Mouse (Mus musculus) lung, postnatal 4 days (tissue): ENCODE results near the gene Spaca4.

Experiments used
- DNase-seq, 2 experiments: peaks; one replicate each; pipeline ENCODE4 v3.0.0; 2021

The Spaca4 gene

GRCm38 (mm10) chr7:45725713-45726112 lies at the start of gene Spaca4:
Gene Spaca4 (minus strand): TSS chr7:45725813.
- DNase-seq, result no peak

GRCm38 (mm10) chr7:45775237-45775636 lies 49.6 kb upstream of the Spaca4 start:
- DNase-seq, result no peak

GRCm38 (mm10) chr7:45771101-45771500 lies 45.5 kb upstream of the Spaca4 start:
- no peak for DNase-seq

- DNase-seq, result no peak
Measured at GRCm38 (mm10) chr7:45770427-45771082, 44.9 kb upstream of the Spaca4 start.

- no peak for DNase-seq
Measured at GRCm38 (mm10) chr7:45767500-45767899, 41.9 kb upstream of the Spaca4 start.

GRCm38 (mm10) chr7:45766764-45767163 lies 41.2 kb upstream of the Spaca4 start:
- no peak for DNase-seq

GRCm38 (mm10) chr7:45765995-45766394 lies 40.4 kb upstream of the Spaca4 start:
- DNase-seq, result no peak

- no peak for DNase-seq
Measured at GRCm38 (mm10) chr7:45760151-45760550, 34.5 kb upstream of the Spaca4 start.

GRCm38 (mm10) chr7:45759400-45759799 lies 33.8 kb upstream of the Spaca4 start:
- peak; percentile 67 to 83 for DNase-seq

GRCm38 (mm10) chr7:45755703-45756102 lies 30.1 kb upstream of the Spaca4 start:
- DNase-seq, result no peak

GRCm38 (mm10) chr7:45750162-45750561 lies 24.5 kb upstream of the Spaca4 start:
- no peak for DNase-seq

- DNase-seq, result no peak
Measured at GRCm38 (mm10) chr7:45749401-45749800, 23.8 kb upstream of the Spaca4 start.

GRCm38 (mm10) chr7:45748110-45748509 lies 22.5 kb upstream of the Spaca4 start:
- no peak for DNase-seq

- DNase-seq, result no peak
Measured at GRCm38 (mm10) chr7:45747450-45747849, 21.8 kb upstream of the Spaca4 start.

- no peak for DNase-seq
Measured at GRCm38 (mm10) chr7:45746518-45746917, 20.9 kb upstream of the Spaca4 start.

GRCm38 (mm10) chr7:45744387-45744786 lies 18.8 kb upstream of the Spaca4 start:
- DNase-seq, result peak; percentile 73 to 91

GRCm38 (mm10) chr7:45742338-45742737 lies 16.7 kb upstream of the Spaca4 start:
- peak; percentile 43 to 50 for DNase-seq

GRCm38 (mm10) chr7:45741777-45742176 lies 16.2 kb upstream of the Spaca4 start:
- DNase-seq, result no peak

- DNase-seq, result no peak
Measured at GRCm38 (mm10) chr7:45741308-45741707, 15.7 kb upstream of the Spaca4 start.

- DNase-seq, result no peak
Measured at GRCm38 (mm10) chr7:45739820-45740219, 14.2 kb upstream of the Spaca4 start.

- DNase-seq, result peak; percentile 57 to 88
Measured at GRCm38 (mm10) chr7:45739162-45739763, 13.7 kb upstream of the Spaca4 start.

- DNase-seq, result peak in 1 of 2 experiments; percentile 32
Measured at GRCm38 (mm10) chr7:45733477-45733876, 7.9 kb upstream of the Spaca4 start.

- DNase-seq, result peak; percentile 79 to 82
Measured at GRCm38 (mm10) chr7:45730727-45731431, 5.3 kb upstream of the Spaca4 start.

GRCm38 (mm10) chr7:45727625-45728024 lies 2.0 kb upstream of the Spaca4 start:
- no peak for DNase-seq
